Mouse (Mus musculus) liver, postnatal 0 days (tissue): ENCODE data around the gene Polr2m. TPM values are rescaled to one million over a fixed set of nuclear protein-coding genes. Genes with fewer than 3 reads are reported as not detected.
"Not testable (repeated sequence)": the region's sequence is repeated elsewhere in the genome, so short reads cannot be mapped to it uniquely, and the experiment has no call there.

Experiments used
- ATAC-seq: fragments of 200-750 bp; cut with Nextera tagmentation; 2 replicates; pipeline ENCODE4 v1.8.0; 2017; ENCODE audit warnings: mild to moderate bottlenecking, moderate library complexity
- DNase-seq: peaks from one replicate; pipeline ENCODE4 v3.0.0-alpha.2; 2016
- H3K27ac ChIP-seq: fragments of 300-500 bp; sonication (generic); 2 replicates; pipeline ENCODE4 v1.5.1; 2014; ENCODE audit warnings: antibody characterized with exemption, moderate library complexity, mild to moderate bottlenecking, low read depth
- H3K27me3 ChIP-seq: fragments of 300-500 bp; sonication (generic); 2 replicates; pipeline ENCODE4 v1.6.1; 2014; ENCODE audit warnings: low read length, control low read depth, mixed read lengths; ENCODE audit not compliant: insufficient read depth
- H3K36me3 ChIP-seq: fragments of 300-500 bp; sonication (generic); replicated peaks from 2 replicates; pipeline ENCODE4 v1.6.1; 2014; ENCODE audit warnings: mild to moderate bottlenecking, control low read depth, low read length, moderate library complexity, mixed read lengths; ENCODE audit not compliant: insufficient read depth
- H3K4me1 ChIP-seq: fragments of 300-500 bp; sonication (generic); 2 replicates; pipeline ENCODE4 v1.6.1; 2014; ENCODE audit warnings: antibody characterized with exemption, mild to moderate bottlenecking, control low read depth; ENCODE audit not compliant: insufficient read depth
- H3K4me2 ChIP-seq: fragments of 300-500 bp; sonication (generic); 2 replicates; pipeline ENCODE4 v1.6.1; 2014; ENCODE audit warnings: low read depth, mild to moderate bottlenecking, low read length, moderate library complexity, mixed read lengths
- H3K4me3 ChIP-seq: fragments of 300-500 bp; sonication (generic); 2 replicates; pipeline ENCODE4 v1.5.1; 2014; ENCODE audit warnings: low read depth, low read length
- H3K9ac ChIP-seq: fragments of 300-500 bp; sonication (generic); replicated peaks from 2 replicates; pipeline ENCODE4 v1.6.1; 2014; ENCODE audit warnings: mild to moderate bottlenecking, moderate library complexity
- H3K9me3 ChIP-seq: fragments of 300-500 bp; sonication (generic); 2 replicates; pipeline ENCODE4 v1.6.1; 2016; ENCODE audit warnings: mild to moderate bottlenecking, control low read depth, low read length, mixed read lengths
- CTCF ChIP-seq: sonication (generic); IDR thresholded peaks from 2 replicates; pipeline ENCODE4 v1.5.1; 2016; ENCODE audit warnings: antibody characterized with exemption, low read depth
- EP300 ChIP-seq: IDR thresholded peaks from 2 replicates; pipeline ENCODE4 v1.6.1; 2016; ENCODE audit warnings: antibody characterized with exemption, low read depth, mild to moderate bottlenecking
- WGBS: fragments of 180-500 bp; shearing (Covaris S2); extraction: QIAGEN DNeasy Blood & Tissue Kit; methylation state at CpG from one replicate; pipeline ENCODE4 v1.1.7; 2014; ENCODE audit not compliant: insufficient replicate concordance; 5-methylcytosine and 5-hydroxymethylcytosine counted together
- polyA plus RNA-seq: library from polyadenylated mRNA; unstranded; fragments of >200 nt; fragmentation: Nextera tagmentation; extraction: Ambion mirVana; gene quantifications from 2 replicates; pipeline ENCODE4 v1.2.1, GENCODE M21; 2015

The Polr2m gene
- polyA plus RNA-seq, 1 experiment from 2014 or later, result 71.1 TPM

DNA sequence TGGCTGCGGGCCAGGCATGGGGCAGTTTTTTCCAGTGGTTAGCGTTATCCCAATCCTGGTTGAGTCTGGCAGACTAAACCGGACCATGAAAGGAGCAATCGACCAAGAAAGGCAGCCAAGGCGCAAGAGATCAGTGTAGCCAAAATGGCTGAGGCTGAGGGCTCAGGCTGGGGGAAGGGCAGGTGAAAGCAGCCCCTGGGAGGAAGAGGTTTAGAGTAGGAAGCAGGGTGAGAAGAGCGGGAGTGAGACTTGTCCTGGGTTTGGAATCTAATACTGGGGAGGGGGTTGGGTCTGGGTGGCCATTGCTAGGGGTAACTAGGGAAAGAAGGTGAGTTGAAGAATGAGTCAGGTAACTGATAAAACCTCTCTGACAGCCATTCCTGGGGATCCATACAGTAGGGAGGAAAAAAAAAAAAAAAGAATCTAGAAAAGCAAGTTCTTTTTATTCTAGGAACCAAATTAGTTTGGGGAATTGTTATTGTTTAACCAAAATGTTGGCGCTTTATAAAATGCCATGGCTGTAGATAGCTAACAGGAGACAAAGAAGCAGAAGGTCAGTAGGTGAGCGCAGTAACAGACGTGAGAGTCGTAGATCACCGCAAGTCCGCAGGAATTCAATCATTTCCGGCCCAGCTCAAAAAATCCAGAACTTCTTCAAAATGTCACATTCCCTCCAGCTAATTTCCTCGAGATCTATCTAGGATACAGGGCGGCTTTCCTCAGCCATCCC lies 6.7 kb upstream of the Polr2m start:
- WGBS, result 68% methylated on average over 15 of the region's 15 CpGs
- no peak overlapping the region for H3K9ac ChIP-seq
- no peak for TF ChIP-seq CTCF
- no peaks in the 10 kb centered on the region for H3K9me3 ChIP-seq
- no peaks in the 10 kb centered on the region for H3K36me3 ChIP-seq
- H3K4me3 ChIP-seq, result no peak overlapping the region
- no peak for ATAC-seq
- H3K27me3 ChIP-seq, result no peaks in the 10 kb centered on the region
- H3K27ac ChIP-seq, result no peak overlapping the region
- DNase-seq, result no peak
- H3K4me2 ChIP-seq, result no peak overlapping the region
- no peaks in the 10 kb centered on the region for H3K4me1 ChIP-seq

- H3K27me3 ChIP-seq, result no peaks in the 10 kb centered on the region
- no peak overlapping the region for H3K9ac ChIP-seq
- H3K4me2 ChIP-seq, result no peak overlapping the region
- TF ChIP-seq EP300 (no peak), CTCF (no peak)
- no peaks in the 10 kb centered on the region for H3K36me3 ChIP-seq
- 66% methylated on average over 3 of the region's 3 CpGs for WGBS
- DNase-seq, result no peak
- H3K4me3 ChIP-seq, result no peak overlapping the region
- H3K9me3 ChIP-seq, result no peaks in the 10 kb centered on the region
- H3K27ac ChIP-seq, result no peak overlapping the region
- no peaks in the 10 kb centered on the region for H3K4me1 ChIP-seq
- ATAC-seq, result no peak
Measured at GRCm38 (mm10) chr9:71490076-71490475, 4.3 kb upstream of the Polr2m start.

DNA sequence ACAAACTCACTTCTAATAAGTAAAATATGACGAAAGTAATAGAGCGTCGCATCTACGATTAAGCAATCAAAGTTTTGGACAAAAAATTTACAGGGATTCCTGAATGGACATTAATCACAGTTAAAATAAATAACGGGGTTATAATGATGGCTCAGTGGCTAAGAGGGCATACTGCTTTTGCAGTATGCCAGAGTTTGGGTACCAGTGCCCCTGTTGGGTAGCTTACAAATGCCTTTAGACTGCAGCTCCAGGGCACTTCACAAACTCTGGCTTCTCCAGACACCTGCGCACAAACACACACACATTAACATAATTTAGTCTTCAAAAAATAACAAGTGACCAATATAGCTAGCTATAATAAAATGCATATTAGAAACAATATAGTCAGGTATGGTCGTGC lies 392 bp upstream of the Polr2m start:
- Histone ChIP-seq H3K9me3 (no peaks in the 10 kb centered on the region), H3K27ac (no peak overlapping the region), H3K27me3 (no peaks in the 10 kb centered on the region), H3K9ac (no peak overlapping the region), H3K36me3 (peaks cover 25% of the 10 kb centered on the region), H3K4me3 (peak overlapping the region; percentile 90), H3K4me2 (peak overlapping the region; percentile 80), H3K4me1 (peaks cover 11% of the 10 kb centered on the region)
- 41% methylated on average over 7 of the region's 7 CpGs for WGBS
- TF ChIP-seq CTCF, result no peak
- TF ChIP-seq EP300, result 0 out of 2 replicates have a peak, but pooled peaks have one; percentile 2
- no peak for ATAC-seq
- no peak for DNase-seq

DNA sequence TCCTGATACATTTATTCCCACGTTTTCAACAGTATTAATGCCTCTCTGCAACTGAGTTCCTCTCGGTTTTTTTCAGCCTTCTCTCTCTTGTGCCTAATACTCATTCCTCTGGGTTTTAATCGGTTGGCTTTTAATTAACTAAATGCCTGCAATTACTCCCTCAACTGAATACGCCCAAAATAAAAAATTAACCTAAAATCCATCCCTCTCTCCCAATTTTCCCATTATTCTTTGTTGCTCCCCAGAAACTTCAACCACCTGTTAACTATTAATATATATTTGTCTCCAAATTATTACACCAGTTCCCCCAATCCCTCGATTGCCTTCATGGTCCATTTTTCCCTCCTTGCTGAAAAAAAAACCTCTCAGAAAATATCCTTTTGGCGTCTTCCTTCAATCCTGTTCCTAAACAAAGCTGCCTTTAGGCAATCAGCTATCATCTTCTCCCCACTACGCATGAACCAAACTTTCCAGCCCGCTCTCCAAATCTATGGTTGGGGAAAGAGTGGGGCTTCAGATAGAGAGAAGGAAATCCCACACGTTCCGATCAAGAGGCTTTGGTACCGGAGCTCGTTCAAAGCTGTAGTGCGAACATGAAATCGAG lies 762 bp downstream of the Polr2m start:
- peak overlapping the region; percentile 90 for H3K4me3 ChIP-seq
- H3K27ac ChIP-seq, result peak overlapping the region; percentile 97
- no peaks in the 10 kb centered on the region for H3K9me3 ChIP-seq
- peak overlapping the region; percentile 98 for H3K9ac ChIP-seq
- no peaks in the 10 kb centered on the region for H3K27me3 ChIP-seq
- TF ChIP-seq CTCF (no peak), EP300 (no peak)
- ATAC-seq, result no peak
- H3K4me1 ChIP-seq, result peaks cover 11% of the 10 kb centered on the region
- peak overlapping the region; percentile 80 for H3K4me2 ChIP-seq
- WGBS, result 2% methylated on average over 14 of the region's 14 CpGs
- DNase-seq, result no peak
- peaks cover 36% of the 10 kb centered on the region for H3K36me3 ChIP-seq

GRCm38 (mm10) chr9:71483872-71484271 lies 1.9 kb downstream of the Polr2m start:
- H3K4me3 ChIP-seq, H3K9me3 ChIP-seq, H3K9ac ChIP-seq, H3K27me3 ChIP-seq, ATAC-seq, DNase-seq, H3K27ac ChIP-seq: not testable (repeated sequence)
- Histone ChIP-seq H3K4me1 (peaks cover 11% of the 10 kb centered on the region), H3K36me3 (peaks cover 47% of the 10 kb centered on the region), H3K4me2 (peak overlapping the region; percentile 80)
- 82% methylated on average over 7 of the region's 7 CpGs for WGBS

DNA sequence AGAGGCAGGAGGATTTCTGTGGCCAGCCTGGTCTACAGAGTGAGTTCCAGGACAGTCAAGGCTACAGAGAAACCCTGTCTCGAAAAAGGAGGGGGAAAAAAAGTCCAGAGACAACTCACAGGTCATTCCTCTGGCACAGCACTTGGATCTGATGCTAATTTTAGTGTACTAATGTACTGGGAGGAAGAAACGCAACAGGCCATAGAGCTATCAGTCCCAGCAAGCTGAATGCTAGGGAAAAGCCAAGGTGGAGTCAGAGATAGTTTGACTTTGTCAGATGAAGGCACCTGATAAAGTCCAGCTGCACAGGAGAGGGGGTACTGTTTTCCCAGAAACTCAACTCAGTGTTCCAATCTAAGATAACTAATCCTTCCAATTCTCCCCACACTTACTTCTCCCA lies 5.4 kb downstream of the Polr2m start:
- Histone ChIP-seq H3K9me3 (no peaks in the 10 kb centered on the region), H3K9ac (no peak overlapping the region), H3K4me2 (no peak overlapping the region), H3K4me3 (no peak overlapping the region), H3K27me3 (no peaks in the 10 kb centered on the region), H3K27ac (no peak overlapping the region), H3K4me1 (peaks cover 11% of the 10 kb centered on the region), H3K36me3 (peaks cover 74% of the 10 kb centered on the region)
- TF ChIP-seq CTCF (no peak), EP300 (no peak)
- DNase-seq (no peak), ATAC-seq (no peak)
- 71% methylated on average over 2 of the region's 2 CpGs for WGBS

GRCm38 (mm10) chr9:71479413-71479812 lies 6.3 kb downstream of the Polr2m start:
- DNase-seq (no peak), ATAC-seq (no peak)
- Histone ChIP-seq H3K27me3 (no peaks in the 10 kb centered on the region), H3K9me3 (no peaks in the 10 kb centered on the region), H3K36me3 (peaks cover 77% of the 10 kb centered on the region), H3K4me1 (peaks cover 11% of the 10 kb centered on the region), H3K27ac (no peak overlapping the region), H3K4me2 (no peak overlapping the region), H3K4me3 (no peak overlapping the region), H3K9ac (no peak overlapping the region)
- WGBS, result 90% methylated on average over 9 of the region's 9 CpGs
- TF ChIP-seq EP300 (no peak), CTCF (no peak)
